Comparison of ENCODE assay signal across 8 mouse cellular contexts in the genomic region with DNA sequence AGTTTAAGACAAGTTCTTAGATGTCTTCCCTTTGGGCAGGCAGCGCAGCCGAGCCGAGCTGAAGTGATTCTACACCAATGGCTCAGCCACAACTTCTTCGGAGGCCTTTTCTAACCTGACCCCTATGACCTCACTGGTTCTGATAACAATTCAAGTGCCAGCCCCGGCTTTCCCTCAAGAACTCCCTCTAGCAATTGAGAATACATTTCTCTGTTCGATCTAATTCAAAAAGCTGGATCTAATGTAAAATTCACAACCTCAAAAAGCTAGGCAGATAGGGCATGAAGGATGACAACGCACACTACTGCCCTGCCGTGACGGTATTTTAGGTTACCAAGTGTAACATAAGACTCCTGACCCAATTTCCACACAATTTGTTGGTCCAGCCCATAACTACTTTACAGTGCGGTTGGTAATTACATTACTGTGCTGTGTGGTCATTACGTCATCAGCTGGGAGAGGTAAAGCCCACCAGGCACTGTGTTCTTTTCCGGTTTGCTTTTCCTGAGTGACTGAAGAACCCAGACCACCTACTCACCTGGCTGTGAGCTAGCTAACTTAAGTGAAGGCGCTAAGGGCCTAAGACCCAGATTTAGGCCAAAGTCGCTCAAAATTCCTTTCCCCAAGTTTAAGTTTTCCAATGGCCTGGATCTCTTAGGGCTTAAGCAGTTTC. TPM values are rescaled to one million over a fixed set of nuclear protein-coding genes. Genes with fewer than 3 reads are reported as not detected.
DNase-seq lines count a peak whose midpoint lies in the region; ATAC-seq and TF ChIP-seq lines count a peak whose summit lies in the region.

No protein-coding gene starts in this region.

- peak overlapping the region; percentile 61 for H3K4me2 ChIP-seq in lung, embryonic 15.5 days
- peak overlapping the region; percentile 94 for H3K4me2 ChIP-seq in forebrain, embryonic 16.5 days (ENCODE audit: low read length)
- peak overlapping the region; percentile 70 for H3K4me2 ChIP-seq in liver, embryonic 13.5 days
- peak overlapping the region; percentile 80 for H3K4me2 ChIP-seq in stomach, postnatal 0 days (replicated peaks; ENCODE audit: low read depth)

- peaks cover 13% of the 10 kb centered on the region; the same call in 1 of the 2 replicates for H3K36me3 ChIP-seq in lung, embryonic 15.5 days
- no peaks in the 10 kb centered on the region for H3K36me3 ChIP-seq in forebrain, embryonic 16.5 days (ENCODE audit: control insufficient read depth, insufficient read depth)
- no peaks in the 10 kb centered on the region for H3K36me3 ChIP-seq in liver, embryonic 13.5 days
- no peaks in the 10 kb centered on the region; the same call in 1 of the 2 replicates for H3K36me3 ChIP-seq in stomach, postnatal 0 days (ENCODE audit: control insufficient read depth, insufficient read depth, low read length)

- H3K4me1 ChIP-seq in lung, embryonic 15.5 days = peaks cover 27% of the 10 kb centered on the region
- H3K4me1 ChIP-seq in forebrain, embryonic 16.5 days (replicated peaks; ENCODE audit: control insufficient read depth, insufficient read depth, low read length) = peaks cover 14% of the 10 kb centered on the region
- no peaks in the 10 kb centered on the region for H3K4me1 ChIP-seq in liver, embryonic 13.5 days (replicated peaks)
- H3K4me1 ChIP-seq in stomach, postnatal 0 days (replicated peaks; ENCODE audit: control insufficient read depth, insufficient read depth) = no peaks in the 10 kb centered on the region

- 25% methylated on average over 14 of the region's 14 CpGs for WGBS in lung, embryonic 15.5 days
- 34% methylated on average over 14 of the region's 14 CpGs for WGBS in forebrain, embryonic 16.5 days
- 50% methylated on average over 14 of the region's 14 CpGs for WGBS in liver, embryonic 13.5 days (ENCODE audit: insufficient replicate concordance)
- WGBS in stomach, postnatal 0 days = 46% methylated on average over 14 of the region's 14 CpGs

- H3K9ac ChIP-seq in lung, embryonic 15.5 days = peak overlapping the region; percentile 91
- peak overlapping the region; percentile 64 for H3K9ac ChIP-seq in forebrain, embryonic 16.5 days (replicated peaks; ENCODE audit: low read depth, low read length)
- H3K9ac ChIP-seq in liver, embryonic 13.5 days = no peak overlapping the region; the same call in 1 of the 2 replicates
- H3K9ac ChIP-seq in stomach, postnatal 0 days (ENCODE audit: low read length) = peak overlapping the region; percentile 92

- no peak for ATAC-seq in lung, embryonic 15.5 days (ENCODE audit: borderline replicate concordance, extremely low read depth, low FRiP score, low TSS enrichment)
- ATAC-seq in forebrain, embryonic 16.5 days = no peak
- ATAC-seq in liver, embryonic 13.5 days (ENCODE audit: low read depth) = no peak
- ATAC-seq in stomach, postnatal 0 days (ENCODE audit: low FRiP score, low TSS enrichment) = no peak
- no peak for ATAC-seq in megakaryocyte, adult 5-6 weeks (ENCODE audit: poor library complexity, severe bottlenecking)

- peak overlapping the region; percentile 95 for H3K27ac ChIP-seq in lung, embryonic 15.5 days
- H3K27ac ChIP-seq in forebrain, embryonic 16.5 days (ENCODE audit: low read length) = no peak overlapping the region
- H3K27ac ChIP-seq in liver, embryonic 13.5 days = no peak overlapping the region
- H3K27ac ChIP-seq in stomach, postnatal 0 days (replicated peaks) = peak overlapping the region; percentile 97; the same call in 1 of the 2 replicates

- no peak for TF ChIP-seq CTCF in stomach, postnatal 0 days (IDR thresholded peaks at IDR 0.05; ENCODE audit: low read depth)

- no peaks in the 10 kb centered on the region for H3K27me3 ChIP-seq in lung, embryonic 15.5 days
- no peaks in the 10 kb centered on the region for H3K27me3 ChIP-seq in forebrain, embryonic 16.5 days (replicated peaks; ENCODE audit: control insufficient read depth, insufficient read depth, low read length)
- peaks cover 39% of the 10 kb centered on the region for H3K27me3 ChIP-seq in liver, embryonic 13.5 days
- H3K27me3 ChIP-seq in stomach, postnatal 0 days (ENCODE audit: control insufficient read depth, insufficient read depth, low read length) = no peaks in the 10 kb centered on the region

- no peaks in the 10 kb centered on the region for H3K9me3 ChIP-seq in lung, embryonic 15.5 days
- H3K9me3 ChIP-seq in forebrain, embryonic 16.5 days (ENCODE audit: control insufficient read depth, low read length) = no peaks in the 10 kb centered on the region
- H3K9me3 ChIP-seq in liver, embryonic 13.5 days (replicated peaks) = no peaks in the 10 kb centered on the region
- H3K9me3 ChIP-seq in stomach, postnatal 0 days (ENCODE audit: control insufficient read depth, low read length) = no peaks in the 10 kb centered on the region

- no peak for DNase-seq in lung, postnatal 4 days
- no peak for DNase-seq in liver, embryonic 13.5 days
- no peak for DNase-seq in stomach, postnatal 0 days (ENCODE audit: low spot score)
- no peak for DNase-seq in adrenal gland, adult 2 months
- no peak for DNase-seq in urinary bladder, adult 18-20 months (ENCODE audit: low spot score in 2 of 2)

- peak overlapping the region; percentile 90 for H3K4me3 ChIP-seq in lung, embryonic 15.5 days
- H3K4me3 ChIP-seq in forebrain, embryonic 16.5 days (replicated peaks; ENCODE audit: low read length) = peak overlapping the region; percentile 58
- H3K4me3 ChIP-seq in liver, embryonic 13.5 days (replicated peaks) = peak overlapping the region; percentile 63
- H3K4me3 ChIP-seq in stomach, postnatal 0 days (ENCODE audit: low read depth, low read length) = peak overlapping the region; percentile 89

- no peak for TF ChIP-seq EP300 in stomach, postnatal 0 days (optimal IDR thresholded peaks at IDR 0.05)

RNA-seq across cellular contexts. Expression of a gene that starts 1.7 kb away (rescaled TPM):
- polyA plus RNA-seq in lung, embryonic 15.5 days (2015; fragmentation: Nextera tagmentation; extraction: Ambion mirVana) = 23.6 and 25.1 TPM in 2 replicates
- polyA plus RNA-seq in forebrain, embryonic 16.5 days (2015; fragmentation: Nextera tagmentation; extraction: Ambion mirVana) = 9.9 and 12.3 TPM in 2 replicates
- 1.5 TPM in 2 replicates for polyA plus RNA-seq in liver, embryonic 13.5 days (2015; fragmentation: Nextera tagmentation; extraction: Ambion mirVana)
- 20.7 and 21.0 TPM in 2 replicates for polyA plus RNA-seq in stomach, postnatal 0 days (2015; fragmentation: Nextera tagmentation; extraction: Ambion mirVana)
- total RNA-seq in adrenal gland, adult 2 months (2021) = 10 to 100 TPM; 34.9 to 38.5 TPM
- polyA plus RNA-seq in adrenal gland, adult 2 months (2012; rRNA removed) = 26.6 and 32.0 TPM in 2 replicates
- total RNA-seq in megakaryocyte, adult 5-6 weeks (2015) = 0.05 and 0.13 TPM in 2 replicates
- not detected in 2 replicates for total RNA-seq in megakaryocyte, adult 5-6 weeks (2017)

Comparison
In these comparisons a context has a peak if more than half of its experiments do, and no peak if none do; other contexts are left out.
1. H3K27ac ChIP-seq: peak in lung, embryonic 15.5 days (single experiment) and stomach, postnatal 0 days (single experiment); none in forebrain, embryonic 16.5 days (single experiment) and liver, embryonic 13.5 days (single experiment).
2. Peak in every context shown above with its lines, with median percentiles within 50 percentile points of each other: H3K4me2 ChIP-seq and H3K4me3 ChIP-seq.